Mouse (Mus musculus) adrenal gland, adult 2 months (tissue): ENCODE data around the gene Cox20. TPM values are rescaled to one million over a fixed set of nuclear protein-coding genes. Genes with fewer than 3 reads are reported as not detected.

Experiments
- DNase-seq: peaks from one replicate; pipeline ENCODE4 v3.0.0; 2021
- polyA plus RNA-seq: library from polyadenylated mRNA; depleted of rRNA; stranded (reverse); fragments of >200 nt; gene quantifications from 2 replicates; pipeline ENCODE4 v1.2.3, GENCODE M21; 2012
- total RNA-seq, 2 experiments: library from RNA; stranded (reverse); gene quantifications; 2 replicates each; pipeline ENCODE4 v1.2.3; 2021

The Cox20 gene
- total and polyA plus RNA-seq, 3 experiments: 4.1 to 132 (median 95.5) TPM

- no peak for DNase-seq
These were observed 1.2 kb downstream of the Cox20 start for GRCm38 (mm10) chr1:178320038-178320722.

GRCm38 (mm10) chr1:178320723-178321590, 2.0 kb downstream of the Cox20 start:
- DNase-seq: peak; percentile 42

DNA sequence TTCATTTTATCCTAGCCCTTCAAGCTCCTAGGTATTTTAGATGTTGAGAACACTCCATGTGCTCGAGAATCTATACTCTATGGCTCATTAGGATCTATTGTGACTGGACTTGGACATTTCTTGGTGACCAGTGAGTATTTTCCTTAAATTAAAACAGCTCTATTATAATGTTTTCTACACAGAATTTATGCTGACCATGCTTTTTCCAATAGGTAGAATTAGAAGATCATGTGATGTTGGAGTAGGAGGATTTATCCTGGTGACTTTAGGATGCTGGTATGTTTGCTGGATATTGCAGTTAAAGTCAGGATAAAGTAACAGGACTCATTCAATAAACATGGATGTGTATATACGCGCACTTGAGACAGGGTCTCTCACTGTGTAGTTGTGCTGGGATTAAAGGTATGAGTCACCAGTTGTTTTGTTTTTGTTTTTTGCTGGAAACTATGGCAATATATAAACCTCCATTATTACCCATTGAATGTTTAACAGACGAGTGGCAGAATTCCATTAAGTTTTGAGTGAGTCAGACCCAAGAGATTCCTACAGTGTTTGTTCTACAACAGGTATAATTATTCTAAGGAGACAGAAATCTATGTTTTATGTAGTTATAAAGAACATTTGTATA, 2.9 kb downstream of the Cox20 start:
- DNase-seq: no peak

DNA sequence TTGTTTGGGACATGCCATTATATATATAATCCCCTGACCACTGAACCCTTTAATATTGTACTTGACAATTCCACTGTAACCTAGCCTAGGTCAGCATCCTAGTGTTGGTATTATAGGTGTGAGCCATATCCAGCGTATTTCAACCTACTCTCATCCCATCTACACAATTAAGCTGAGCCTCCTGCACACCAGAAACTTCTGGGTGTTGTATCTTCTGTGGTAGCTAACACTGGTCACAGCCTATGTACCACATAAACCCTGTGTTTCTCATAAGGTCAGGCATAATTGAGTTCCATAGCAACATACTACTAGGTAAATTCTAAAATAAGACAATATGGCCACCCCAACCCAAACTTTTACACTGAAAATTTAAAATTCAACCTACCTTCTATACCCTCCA, 4.3 kb downstream of the Cox20 start:
- DNase-seq: no peak

DNA sequence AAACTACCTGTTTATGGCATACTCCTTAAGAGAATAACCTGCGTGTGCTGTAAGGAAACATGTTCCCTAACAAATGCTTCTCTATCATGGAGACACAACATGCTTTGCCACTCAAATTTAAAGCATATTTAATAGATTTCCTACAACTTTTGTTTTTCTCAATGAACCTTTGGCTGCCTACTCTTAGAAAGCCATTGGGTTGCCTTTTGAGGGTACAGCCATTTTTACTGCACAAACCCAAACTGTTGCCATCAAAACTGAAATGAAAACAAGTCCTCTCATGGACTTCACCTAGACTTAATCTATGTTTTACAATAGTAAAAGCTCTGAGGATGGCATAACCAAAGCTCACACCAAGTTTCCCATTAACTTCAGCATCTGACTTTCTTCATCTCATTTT, 5.6 kb downstream of the Cox20 start:
- no peak for DNase-seq

GRCm38 (mm10) chr1:178326357-178326756, 7.4 kb downstream of the Cox20 start:
- DNase-seq: no peak

- no peak for DNase-seq
These were observed 8.0 kb downstream of the Cox20 start for GRCm38 (mm10) chr1:178326950-178327349.

GRCm38 (mm10) chr1:178329017-178329416, 10.1 kb downstream of the Cox20 start:
- DNase-seq: no peak

DNA sequence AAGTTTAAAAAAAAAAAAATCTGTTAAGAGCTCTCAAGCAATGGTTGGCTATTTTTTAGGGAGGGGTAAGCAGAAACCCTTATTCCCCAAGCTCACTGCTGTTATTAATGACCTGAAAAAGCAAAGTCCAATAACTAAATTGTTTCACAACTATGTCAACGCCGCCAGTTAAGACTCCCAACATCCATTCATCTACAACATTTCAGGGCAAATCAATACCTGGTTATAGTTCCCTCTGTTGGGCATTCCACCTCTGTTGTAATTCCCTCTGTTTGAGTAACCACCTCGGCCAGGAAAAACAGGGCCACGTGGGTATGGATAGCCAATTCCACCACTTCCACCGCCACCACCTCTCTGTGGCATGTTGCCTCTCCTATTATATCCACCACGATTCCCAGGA, 11.0 kb downstream of the Cox20 start:
- no peak for DNase-seq

- DNase-seq: no peak
These were observed 16.9 kb downstream of the Cox20 start for GRCm38 (mm10) chr1:178335860-178336261.

DNA sequence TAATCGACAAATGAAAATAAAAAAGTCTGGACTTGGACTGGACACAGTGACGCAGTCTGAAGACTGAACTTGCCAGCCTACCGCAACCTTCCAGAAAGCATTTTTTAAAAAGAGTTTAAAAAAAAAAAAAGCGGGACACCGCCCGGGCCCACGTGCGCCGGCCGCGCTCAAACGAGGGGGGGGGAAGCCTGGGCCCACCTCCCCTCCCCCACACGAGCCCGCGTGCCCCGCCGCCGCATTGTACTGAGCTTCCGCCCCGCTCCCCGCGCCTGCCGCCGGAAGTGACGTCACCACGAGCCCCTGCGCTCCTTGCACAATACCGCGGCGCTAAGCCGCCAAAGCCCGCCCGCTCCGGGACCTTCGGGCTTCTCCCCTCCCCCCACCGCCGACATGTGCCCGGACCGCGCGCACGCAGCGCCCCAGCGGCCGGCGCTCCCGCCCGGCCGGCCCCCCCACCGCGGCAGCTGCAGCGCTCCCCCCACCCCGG, 17.4 kb downstream of the Cox20 start:
- DNase-seq: peak; percentile 97

- no peak for DNase-seq
These were observed 18.0 kb downstream of the Cox20 start for GRCm38 (mm10) chr1:178336777-178337481.

DNA sequence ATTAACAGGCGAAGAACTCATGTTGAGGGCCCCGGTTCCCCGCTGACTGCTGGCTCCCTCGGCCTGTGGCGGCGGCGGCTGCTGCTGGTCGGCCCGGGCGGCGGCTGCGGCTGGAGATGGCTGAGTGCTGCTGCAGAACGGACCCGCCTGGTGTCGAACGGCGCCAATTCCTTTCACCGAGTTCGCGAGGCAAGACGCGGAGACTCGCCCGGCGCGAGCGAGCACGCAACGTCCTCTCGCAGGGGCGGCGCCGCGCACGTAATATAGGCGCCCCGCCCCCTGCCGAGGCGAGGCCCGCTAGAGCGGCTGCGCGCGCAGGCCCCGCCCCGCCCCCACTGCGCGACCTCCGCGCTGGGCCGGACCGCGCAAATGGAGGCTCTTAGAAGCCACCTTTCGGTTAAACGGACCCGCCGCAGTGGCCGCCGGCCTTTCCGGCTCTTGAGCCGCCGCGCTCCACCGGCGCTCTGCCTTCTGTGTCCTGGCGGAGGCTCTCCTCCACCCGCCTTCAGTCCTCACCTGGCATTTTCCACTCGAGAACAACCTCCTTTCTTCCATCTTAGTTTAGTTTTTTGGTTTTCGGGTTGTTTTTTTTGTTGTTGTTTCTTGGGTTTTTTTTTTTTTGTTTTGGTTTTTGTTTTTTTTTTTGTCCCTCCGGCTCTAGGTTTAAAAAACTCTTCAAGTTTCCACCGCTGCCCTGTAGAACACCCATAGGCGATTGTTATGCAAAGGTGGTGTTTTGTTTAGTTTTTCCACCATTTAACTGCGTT, 18.8 kb downstream of the Cox20 start, which contains the start of gene Hnrnpu:
Gene Hnrnpu (minus strand): TSS at position 247 of the 767 bp plus-strand sequence.
- peak; percentile 97 for DNase-seq

- peak; percentile 52 for DNase-seq
These were observed 19.4 kb downstream of the Cox20 start for GRCm38 (mm10) chr1:178338318-178338641.

DNA sequence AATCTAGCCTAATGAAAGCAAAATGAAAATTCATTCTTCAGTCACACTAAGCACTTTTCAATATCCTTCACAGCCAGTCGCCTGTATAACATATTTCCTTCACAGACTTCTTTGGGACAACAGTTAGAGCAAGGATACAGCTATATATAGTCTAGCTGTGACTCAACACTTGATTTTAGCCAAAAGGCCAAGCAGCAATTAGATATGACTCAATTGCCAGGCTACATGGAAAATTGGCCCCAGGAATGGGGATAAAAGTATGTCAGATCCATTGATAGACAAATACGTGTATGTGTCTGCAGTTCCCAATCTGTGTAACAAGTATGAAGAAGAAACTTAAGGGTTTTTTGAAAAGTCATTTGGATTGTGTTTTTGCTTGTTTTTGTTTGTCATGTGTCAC, 21.3 kb downstream of the Cox20 start:
- no peak for DNase-seq

- no peak for DNase-seq
These were observed 22.5 kb downstream of the Cox20 start for GRCm38 (mm10) chr1:178341435-178341834.

- DNase-seq: no peak
These were observed 23.1 kb downstream of the Cox20 start for GRCm38 (mm10) chr1:178342063-178342462.

GRCm38 (mm10) chr1:178342612-178343011, 23.7 kb downstream of the Cox20 start:
- no peak for DNase-seq

DNA sequence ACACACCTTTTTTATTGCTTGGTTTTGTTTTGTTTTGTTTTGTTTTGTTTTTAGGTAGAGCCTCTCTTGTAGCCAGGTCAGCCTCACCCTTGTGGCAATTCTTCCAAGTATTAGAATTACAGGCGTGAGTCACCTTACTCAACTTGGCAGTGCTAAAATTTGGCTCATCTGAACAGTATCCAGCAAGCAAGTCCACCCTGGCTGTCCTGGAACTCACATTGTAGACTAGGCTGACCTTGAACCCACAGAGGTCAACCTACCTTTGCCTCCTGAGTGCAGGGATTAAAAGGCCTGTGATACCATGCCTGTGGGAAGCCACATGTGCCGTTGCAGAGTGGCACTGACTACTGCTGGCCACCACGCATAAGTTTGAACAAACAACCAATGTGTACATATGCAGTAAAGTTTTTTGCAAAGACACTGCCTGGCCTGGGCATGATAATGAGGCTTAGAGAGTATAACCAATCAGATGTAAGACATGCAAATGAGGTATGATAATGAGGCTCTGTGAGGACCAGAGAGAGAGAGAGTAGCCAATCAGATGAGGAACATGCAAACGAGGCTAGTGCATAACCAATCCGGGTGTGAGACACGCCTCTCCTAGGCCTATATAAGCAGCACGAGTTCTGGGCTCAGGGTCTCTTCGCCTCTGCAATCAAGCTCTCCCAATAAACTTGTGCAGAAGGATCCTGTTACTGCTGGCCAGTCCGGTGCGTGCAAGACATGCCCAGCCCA, 25.3 kb downstream of the Cox20 start:
- DNase-seq: peak; percentile 62

DNA sequence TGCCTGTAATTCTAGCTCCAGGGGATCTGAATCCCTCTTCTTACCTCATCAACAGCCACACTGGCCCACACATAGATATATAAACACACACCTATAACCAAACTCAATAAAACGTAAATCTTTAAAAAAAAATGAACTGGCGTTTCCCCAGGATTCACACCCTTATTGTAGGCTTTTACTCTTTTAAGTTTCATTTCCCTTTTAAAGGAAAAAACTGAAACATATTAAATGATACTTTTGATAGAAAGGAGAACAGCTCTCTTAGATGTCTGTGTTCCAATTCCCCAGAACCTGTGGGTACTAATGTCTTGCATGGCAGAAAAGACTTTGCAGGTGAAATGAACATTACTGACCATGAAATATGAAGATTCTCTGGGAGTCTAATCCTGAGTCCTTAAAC, 31.9 kb downstream of the Cox20 start:
- DNase-seq: no peak

DNA sequence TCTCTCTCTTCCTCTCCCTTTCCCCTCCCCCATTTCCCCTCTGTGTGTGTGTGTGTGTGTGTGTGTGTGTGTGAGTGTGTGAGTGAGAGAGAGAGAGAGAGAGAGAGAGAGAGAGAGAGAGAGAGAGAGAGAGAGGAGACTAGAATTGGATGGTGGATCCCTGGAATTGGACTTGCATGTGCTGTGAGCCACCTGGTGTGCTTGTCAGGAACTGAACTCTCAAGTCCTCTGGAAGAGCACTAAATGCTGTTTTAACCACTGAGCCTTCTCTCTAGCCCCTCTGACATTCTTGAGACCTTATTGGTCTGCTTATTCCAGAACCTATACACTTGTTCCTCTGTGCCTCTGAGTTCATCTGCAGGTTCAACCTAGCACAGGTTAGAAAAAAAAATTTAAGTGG, 32.7 kb downstream of the Cox20 start:
- no peak for DNase-seq
